Mouse (Mus musculus): ENCODE data around the gene Fbxo45.

GRCm38 (mm10) chr16:32222399-32222798 lies 24.6 kb downstream of the Fbxo45 start:
- TF ChIP-seq CTCF (IDR thresholded peaks at IDR 0.05; ENCODE audit: borderline replicate concordance, insufficient read depth, low read depth, low read length) (no peak), POLR2A (IDR thresholded peaks at IDR 0.05; ENCODE audit: borderline replicate concordance, insufficient read depth, low read length) (no peak)

All from cerebellum, adult 2 months (tissue).